7 mouse cellular contexts compared by ENCODE assay signal in genomic region chr15:77845931-77846595, GRCm38 (mm10). TPM values are rescaled to one million over a fixed set of nuclear protein-coding genes. Genes with fewer than 3 reads are reported as not detected.
DNase-seq lines count a peak whose midpoint lies in the region; ATAC-seq and TF ChIP-seq lines count a peak whose summit lies in the region.
"Not testable (repeated sequence)": the region's sequence is repeated elsewhere in the genome, so short reads cannot be mapped to it uniquely, and the experiment has no call there.

No protein-coding gene starts in this region.

- dilution Hi-C loops in CH12.LX (cut with MboI; ENCODE audit: extremely low pct_ligation_motif_present, extremely low pct_unique_long_range_greater_than_20kb, low sequenced_read_pairs): not testable (repeated sequence)

- H3K4me3 ChIP-seq in CH12.LX (replicated peaks in 1 of 3; ENCODE audit: low read depth in 2 of 3, low read length in 2 of 3, poor library complexity in 1 of 3): peak overlapping the region in 1 of 3 experiments; percentile 14
- H3K4me3 ChIP-seq in MEL (ENCODE audit: control insufficient read depth in 1 of 2, insufficient read depth in 1 of 2, low read depth in 2 of 2, low read length in 2 of 2): not testable (repeated sequence)

- peak overlapping the region; percentile 97 for H3K27ac ChIP-seq in CH12.LX (ENCODE audit: insufficient read depth, low read depth)
- peak overlapping the region; percentile 2; the same call in 1 of the 2 replicates for H3K27ac ChIP-seq in MEL (ENCODE audit: control insufficient read depth, low read depth, low read length)

- H3K79me2 ChIP-seq in CH12.LX (replicated peaks; ENCODE audit: control insufficient read depth, extremely low read depth, insufficient read depth, poor library complexity, severe bottlenecking); MEL (ENCODE audit: control insufficient read depth, insufficient read depth, low read length, poor library complexity): not testable (repeated sequence)

- peak overlapping the region; percentile 94 for H3K4me2 ChIP-seq in CH12.LX (ENCODE audit: insufficient read depth, low read depth, poor library complexity, severe bottlenecking)

- H3K9ac ChIP-seq in CH12.LX (ENCODE audit: insufficient read depth, low read depth): peak overlapping the region; percentile 65; the same call in 1 of the 2 replicates
- not testable (repeated sequence) for H3K9ac ChIP-seq in MEL (ENCODE audit: control insufficient read depth, low read depth, low read length, poor library complexity, severe bottlenecking)

- peak; percentile 93 for TF ChIP-seq EP300 in CH12.LX (IDR thresholded peaks at IDR 0.05; ENCODE audit: low read length)
- peak; percentile 41 to 92; a peak in 3 of 4 replicates for TF ChIP-seq EP300 in MEL (IDR thresholded peaks at IDR 0.05; ENCODE audit: low read depth in 1 of 2, low read length in 2 of 2)

- not testable (repeated sequence) for H3K36me3 ChIP-seq in CH12.LX (replicated peaks in 1 of 2; ENCODE audit: control insufficient read depth in 1 of 2, insufficient read depth in 1 of 2, low read length in 1 of 2); MEL (ENCODE audit: control insufficient read depth in 1 of 2, insufficient read depth in 2 of 2, low read length in 2 of 2); splenic B cell, adult 2 months (ENCODE audit: control insufficient read depth, insufficient read depth, low read length, poor library complexity, severe bottlenecking)

- H3K27me3 ChIP-seq in CH12.LX (replicated peaks); MEL (ENCODE audit: control insufficient read depth in 1 of 2, insufficient read depth in 2 of 2, low read length in 2 of 2); splenic B cell, adult 2 months (ENCODE audit: control insufficient read depth, insufficient read depth, low read length, poor library complexity, severe bottlenecking): not testable (repeated sequence)

- not testable (repeated sequence) for TF ChIP-seq POLR2A in CH12.LX (IDR thresholded peaks at IDR 0.05; ENCODE audit: low read depth, low read length); MEL (IDR thresholded peaks at IDR 0.05; ENCODE audit: control insufficient read depth in 1 of 2, insufficient read depth in 1 of 2, low read depth in 1 of 2, low read length in 2 of 2, poor library complexity in 1 of 2)

- not testable (repeated sequence) for TF ChIP-seq CTCF in CH12.LX (conservative IDR thresholded peaks at IDR 0.05 in 1 of 2, IDR thresholded peaks at IDR 0.05 in 1 of 2; ENCODE audit: low read depth in 2 of 2, low read length in 2 of 2); MEL (IDR thresholded peaks at IDR 0.05 in 2 of 3, conservative IDR thresholded peaks at IDR 0.05 in 1 of 3; ENCODE audit: control insufficient read depth in 1 of 3, insufficient read depth in 1 of 3, low read depth in 2 of 3, low read length in 3 of 3, poor library complexity in 1 of 3, severe bottlenecking in 1 of 3)

- not testable (repeated sequence) for TF ChIP-seq RAD21 in CH12.LX (IDR thresholded peaks at IDR 0.05; ENCODE audit: low read depth, low read length); MEL (IDR thresholded peaks at IDR 0.05; ENCODE audit: low read depth, low read length)

- peaks cover 29 to 61% of the 10 kb centered on the region in 2 experiments for H3K4me1 ChIP-seq in CH12.LX (ENCODE audit: control insufficient read depth in 1 of 2, insufficient read depth in 2 of 2)
- peaks cover 0 to 11% of the 10 kb centered on the region in 2 experiments; a peak in 1 of 4 replicates for H3K4me1 ChIP-seq in MEL (ENCODE audit: control insufficient read depth in 1 of 2, insufficient read depth in 2 of 2, low read length in 2 of 2)

- H3K9me3 ChIP-seq in CH12.LX (replicated peaks; ENCODE audit: low read length); MEL (replicated peaks; ENCODE audit: insufficient read depth, low read length): not testable (repeated sequence)

- DNase-seq in B cell, adult 2 months: peak; percentile 75 to 76
- not testable (repeated sequence) for DNase-seq in CH12.LX (ENCODE audit: extremely low read depth)
- DNase-seq in MEL (ENCODE audit: low read depth, low spot score): peak; percentile 84
- DNase-seq in splenic B cell, adult 2 months (ENCODE audit: low read depth, low spot score): peak; percentile 86

- in situ Hi-C loops in CH12.LX (cut with MboI; ENCODE audit: low pct_ligation_motif_present, low pct_unique_long_range_greater_than_20kb, low sequenced_read_pairs): not testable (repeated sequence)

- 0 out of 2 replicates have a peak, but pooled peaks have one; percentile 11 for ATAC-seq in granulocyte monocyte progenitor cell, adult 5-6 weeks (replicated peaks; ENCODE audit: poor library complexity, severe bottlenecking)
- ATAC-seq in megakaryocyte, adult 5-6 weeks (ENCODE audit: poor library complexity, severe bottlenecking): 0 out of 2 replicates have a peak, but pooled peaks have one; percentile 12
- ATAC-seq in neutrophil, adult 5-6 weeks (ENCODE audit: extremely low read depth, insufficient number of reproducible peaks, low FRiP score, poor library complexity, severe bottlenecking): peak; percentile 20; the same call in 1 of the 2 replicates

TF ChIP-seq in CH12.LX, 34 proteins besides CTCF, POLR2A, EP300 and RAD21:
- TF ChIP-seq TCF12 (IDR thresholded peaks at IDR 0.05; ENCODE audit: low read depth, low read length) (peak; percentile 73; the same call in 1 of the 2 replicates), ELF1 (IDR thresholded peaks at IDR 0.05; ENCODE audit: low read depth, low read length) (peak; percentile 66), SIN3A (IDR thresholded peaks at IDR 0.05; ENCODE audit: low read length) (peak; percentile 57; the same call in 1 of the 2 replicates), MYC (IDR thresholded peaks at IDR 0.05; ENCODE audit: low read depth, low read length) (peak; percentile 89), IRF4 (IDR thresholded peaks at IDR 0.05; ENCODE audit: low read depth, low read length) (peak; percentile 92), CHD2 (IDR thresholded peaks at IDR 0.05; ENCODE audit: low read length) (peak; percentile 23; the same call in 1 of the 2 replicates), ETS1 (conservative IDR thresholded peaks at IDR 0.05; ENCODE audit: low read depth, low read length) (peak; percentile 56; the same call in 1 of the 2 replicates), TBP (conservative IDR thresholded peaks at IDR 0.05; ENCODE audit: low read depth, low read length) (peak; percentile 98), SMC3 (IDR thresholded peaks at IDR 0.05; ENCODE audit: low read depth, low read length) (peak; percentile 17; the same call in 1 of the 2 replicates), BHLHE40 (IDR thresholded peaks at IDR 0.05; ENCODE audit: low read depth, low read length) (peak; percentile 63), MEF2A (IDR thresholded peaks at IDR 0.05; ENCODE audit: borderline replicate concordance, low read depth, low read length) (0 out of 2 replicates have a peak, but pooled peaks have one; percentile 54)

TF ChIP-seq in MEL, 35 proteins besides CTCF, POLR2A, EP300 and RAD21:
- TF ChIP-seq TBP (IDR thresholded peaks at IDR 0.05; ENCODE audit: low read depth, low read length): peak; percentile 98
- peak; percentile 79 for TF ChIP-seq MYC (IDR thresholded peaks at IDR 0.05; ENCODE audit: low read depth, low read length)
- peak; percentile 68; the same call in 1 of the 2 replicates for TF ChIP-seq SIN3A (IDR thresholded peaks at IDR 0.05; ENCODE audit: low read length)
- TF ChIP-seq GATA1 (IDR thresholded peaks at IDR 0.05; ENCODE audit: low read depth, low read length): 0 out of 2 replicates have a peak, but pooled peaks have one; percentile 16
- TF ChIP-seq ELF1 (IDR thresholded peaks at IDR 0.05; ENCODE audit: low read depth, low read length): peak; percentile 41; the same call in 1 of the 2 replicates
- TF ChIP-seq ZNF384 (IDR thresholded peaks at IDR 0.05; ENCODE audit: low read depth, low read length): peak; percentile 49; the same call in 1 of the 2 replicates
- TF ChIP-seq TCF12 (IDR thresholded peaks at IDR 0.05; ENCODE audit: low read depth, low read length): peak; percentile 45; the same call in 1 of the 2 replicates
- TF ChIP-seq MAFK (IDR thresholded peaks at IDR 0.05; ENCODE audit: borderline replicate concordance, low read depth, low read length): peak; percentile 67; the same call in 1 of the 2 replicates
- TF ChIP-seq MXI1 (IDR thresholded peaks at IDR 0.05; ENCODE audit: low read depth, low read length): peak; percentile 43; the same call in 1 of the 2 replicates
- peak; percentile 16; the same call in 1 of the 2 replicates for TF ChIP-seq SMC3 (IDR thresholded peaks at IDR 0.05; ENCODE audit: low read depth, low read length)
- TF ChIP-seq ETS1 (IDR thresholded peaks at IDR 0.05; ENCODE audit: low read depth, low read length): peak; percentile 73
- 0 out of 2 replicates have a peak, but pooled peaks have one; percentile 59 for TF ChIP-seq RCOR1 (IDR thresholded peaks at IDR 0.05; ENCODE audit: low read depth, low read length)
TF ChIP-seq in MEL: peak in this region for 12; not testable (repeated sequence) for 23.

RNA-seq across cellular contexts. Expression of gene Myh9, which starts 4.1 kb away (rescaled TPM):
- total RNA-seq in CH12.LX (2012; rRNA removed) (128 and 146 TPM in 2 replicates), CH12.LX (2014; rRNA removed) (43.8 and 46.4 TPM in 2 replicates), MEL (2012; rRNA removed) (59.3 and 65.1 TPM in 2 replicates)
- polyA plus RNA-seq in CH12.LX (2012; ENCODE audit: insufficient read length, low read depth) (165 and 178 TPM in 2 replicates), MEL (2012; ENCODE audit: insufficient read depth in 1 of 2, insufficient read length in 2 of 2, low read depth in 1 of 2, low replicate concordance in 2 of 2, missing spikeins in 1 of 2) (100 to 1,000 TPM; 158 to 176 TPM)
- total RNA-seq in granulocyte monocyte progenitor cell, adult 5-6 weeks (2014; fragmentation: Nextera tagmentation): 199 and 315 TPM in 2 replicates
- 285 and 305 TPM in 2 replicates for total RNA-seq in granulocyte monocyte progenitor cell, adult 5-6 weeks (2017)
- total RNA-seq in megakaryocyte, adult 5-6 weeks (2015): 464 and 549 TPM in 2 replicates
- total RNA-seq in megakaryocyte, adult 5-6 weeks (2017): 759 and 878 TPM in 2 replicates
- total RNA-seq in neutrophil, adult 5-6 weeks (2017): 1,152 and 1,215 TPM in 2 replicates
